In the genomic region with DNA sequence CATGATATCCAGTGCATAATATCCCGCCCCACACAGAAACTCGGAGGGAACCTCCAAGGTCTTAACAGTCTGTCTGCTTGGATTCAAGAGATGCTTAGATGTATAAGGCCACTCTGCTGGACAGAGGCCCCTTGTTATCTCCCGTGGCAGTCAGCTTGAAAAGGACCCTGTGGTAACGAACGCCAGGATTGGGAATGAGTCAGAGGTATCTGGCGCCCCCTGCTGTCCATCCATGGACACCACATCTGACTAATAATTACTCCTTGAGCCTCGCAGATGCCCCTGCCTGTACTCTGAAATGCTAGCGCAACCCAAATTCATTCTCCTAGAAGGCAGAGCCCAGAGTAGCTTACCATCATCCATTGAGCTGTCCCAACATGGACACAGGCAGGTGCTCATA, we compare ENCODE assay signal across 8 mouse cellular contexts. TPM values are rescaled to one million over a fixed set of nuclear protein-coding genes. Genes with fewer than 3 reads are reported as not detected.
A peak's percentile ranks its signal among the peaks of the same experiment; 100 is the strongest.
DNase-seq lines count a peak whose midpoint lies in the region; ATAC-seq lines count a peak whose summit lies in the region.

No protein-coding gene starts in this region.

- no peaks in the 10 kb centered on the region for H3K9me3 ChIP-seq in intestine, embryonic 15.5 days
- H3K9me3 ChIP-seq in midbrain, embryonic 11.5 days (ENCODE audit: control insufficient read depth, low read length): no peaks in the 10 kb centered on the region

- H3K9ac ChIP-seq in intestine, embryonic 15.5 days: no peak overlapping the region
- H3K9ac ChIP-seq in midbrain, embryonic 11.5 days (ENCODE audit: low read length): peak overlapping the region; percentile 15; the same call in 1 of the 2 replicates

- H3K27ac ChIP-seq in intestine, embryonic 15.5 days: no peak overlapping the region
- no peak overlapping the region for H3K27ac ChIP-seq in midbrain, embryonic 11.5 days (ENCODE audit: low read depth, low read length)

- 0 out of 2 replicates have a peak overlapping the region, but pooled peaks have one; percentile 7 for H3K4me2 ChIP-seq in intestine, embryonic 15.5 days (replicated peaks)
- H3K4me2 ChIP-seq in midbrain, embryonic 11.5 days: no peak overlapping the region

- no peaks in the 10 kb centered on the region for H3K36me3 ChIP-seq in intestine, embryonic 15.5 days
- no peaks in the 10 kb centered on the region for H3K36me3 ChIP-seq in midbrain, embryonic 11.5 days (ENCODE audit: control insufficient read depth, insufficient read depth, low read length)

- peak; percentile 34 for DNase-seq in ovary, postnatal 10 days (ENCODE audit: low spot score)
- no peak for DNase-seq in ovary, adult 18-20 months (ENCODE audit: low spot score)
- peak; percentile 87 to 90 for DNase-seq in cerebellum, postnatal 14 days
- DNase-seq in gastrocnemius, postnatal 10 days: peak; percentile 78
- peak; percentile 85 for DNase-seq in left cerebral cortex, postnatal 4 days
- DNase-seq in midbrain, embryonic 11.5 days (ENCODE audit: low spot score, missing footprints): peak; percentile 98
- DNase-seq in spleen, adult 12 weeks (ENCODE audit: low spot score): peak; percentile 54

- 7% methylated on average over 8 of the region's 8 CpGs for WGBS in intestine, embryonic 15.5 days
- 9% methylated on average over 8 of the region's 8 CpGs for WGBS in midbrain, embryonic 11.5 days

- H3K4me1 ChIP-seq in intestine, embryonic 15.5 days (replicated peaks): no peaks in the 10 kb centered on the region; the same call in 1 of the 2 replicates
- H3K4me1 ChIP-seq in midbrain, embryonic 11.5 days (ENCODE audit: control insufficient read depth, insufficient read depth, low read length): no peaks in the 10 kb centered on the region

- intact Hi-C loops in left cerebral cortex, postnatal 4 days (cut with DNase I): loop anchor here (5.0 kb wide), 2 partner anchors 125 to 185 kb away; partner anchors contain the start of gene Gpc1

- peak; percentile 67 for ATAC-seq in intestine, embryonic 15.5 days
- ATAC-seq in midbrain, embryonic 11.5 days (ENCODE audit: low FRiP score): peak; percentile 48

- no peaks in the 10 kb centered on the region for H3K27me3 ChIP-seq in intestine, embryonic 15.5 days (replicated peaks)
- no peaks in the 10 kb centered on the region for H3K27me3 ChIP-seq in midbrain, embryonic 11.5 days (ENCODE audit: control insufficient read depth, insufficient read depth, low read length)

- H3K4me3 ChIP-seq in intestine, embryonic 15.5 days (replicated peaks): no peak overlapping the region
- H3K4me3 ChIP-seq in midbrain, embryonic 11.5 days (ENCODE audit: low read depth, low read length): no peak overlapping the region

RNA-seq across cellular contexts. Expression of gene Otos, which starts 0.9 kb away (rescaled TPM):
- under 1 TPM; 0.41 to 0.49 TPM for total RNA-seq in gastrocnemius, postnatal 10 days (2021)
- 0.15 and 0.18 TPM in 2 replicates for polyA plus RNA-seq in intestine, embryonic 15.5 days (2015; fragmentation: Nextera tagmentation; extraction: Ambion mirVana)
- total RNA-seq in left cerebral cortex, postnatal 4 days (2021): not detected
- polyA plus RNA-seq in midbrain, embryonic 11.5 days (2014; fragmentation: Nextera tagmentation; extraction: Ambion mirVana): 0.08 TPM in 1 of 2 replicates, not detected in the other

RNA-seq across cellular contexts. Expression of gene Cops9, which starts 6.0 kb away (rescaled TPM):
- total RNA-seq in gastrocnemius, postnatal 10 days (2021): 100 to 1,000 TPM; 257 to 268 TPM
- 364 and 407 TPM in 2 replicates for polyA plus RNA-seq in intestine, embryonic 15.5 days (2015; fragmentation: Nextera tagmentation; extraction: Ambion mirVana)
- 100 to 1,000 TPM; 231 to 252 TPM for total RNA-seq in left cerebral cortex, postnatal 4 days (2021)
- polyA plus RNA-seq in midbrain, embryonic 11.5 days (2014; fragmentation: Nextera tagmentation; extraction: Ambion mirVana): 354 and 411 TPM in 2 replicates

RNA-seq across cellular contexts. Expression of gene Olfr12, which starts 30.2 kb away (rescaled TPM):
- not detected for total RNA-seq in gastrocnemius, postnatal 10 days (2021)
- polyA plus RNA-seq in intestine, embryonic 15.5 days (2015; fragmentation: Nextera tagmentation; extraction: Ambion mirVana): not detected in 2 replicates
- not detected for total RNA-seq in left cerebral cortex, postnatal 4 days (2021)
- polyA plus RNA-seq in midbrain, embryonic 11.5 days (2014; fragmentation: Nextera tagmentation; extraction: Ambion mirVana): 0.05 and 0.12 TPM in 2 replicates

RNA-seq across cellular contexts. Expression of gene Olfr1410, which starts 42.2 kb away (rescaled TPM):
- not detected for total RNA-seq in gastrocnemius, postnatal 10 days (2021)
- polyA plus RNA-seq in intestine, embryonic 15.5 days (2015; fragmentation: Nextera tagmentation; extraction: Ambion mirVana): not detected in 2 replicates
- not detected for total RNA-seq in left cerebral cortex, postnatal 4 days (2021)
- polyA plus RNA-seq in midbrain, embryonic 11.5 days (2014; fragmentation: Nextera tagmentation; extraction: Ambion mirVana): not detected in 2 replicates

RNA-seq across cellular contexts. Expression of gene Olfr1411, which starts 53.5 kb away (rescaled TPM):
- total RNA-seq in gastrocnemius, postnatal 10 days (2021): not detected
- polyA plus RNA-seq in intestine, embryonic 15.5 days (2015; fragmentation: Nextera tagmentation; extraction: Ambion mirVana): not detected in 2 replicates
- not detected for total RNA-seq in left cerebral cortex, postnatal 4 days (2021)
- polyA plus RNA-seq in midbrain, embryonic 11.5 days (2014; fragmentation: Nextera tagmentation; extraction: Ambion mirVana): not detected in 2 replicates
